Mouse (Mus musculus) bone marrow macrophage, adult 2 months (primary cell): ENCODE results near the gene Dph5.

Experiments used
- CTCF ChIP-seq: IDR thresholded peaks from 2 replicates; pipeline ENCODE4 v1.5.1; 2012; ENCODE audit warnings: low read depth, mild to moderate bottlenecking, low read length, moderate library complexity
- POLR2A ChIP-seq: IDR thresholded peaks from 2 replicates; pipeline ENCODE4 v1.6.1; 2012; ENCODE audit warnings: mild to moderate bottlenecking, low read depth, low read length, borderline replicate concordance

GRCm38 (mm10) chr3:115846153-115846552 is 41.5 kb upstream of the Dph5 start:
- TF ChIP-seq CTCF (no peak), POLR2A (no peak)
